Mouse (Mus musculus): ENCODE results near the gene Pgbd5. TPM values are rescaled to one million over a fixed set of nuclear protein-coding genes. Genes with fewer than 3 reads are reported as not detected.
"Not testable (repeated sequence)": the region's sequence is repeated elsewhere in the genome, so short reads cannot be mapped to it uniquely, and the experiment has no call there.

Gene Pgbd5
- polyA plus RNA-seq, 1 experiment, result 0.13 TPM

DNA sequence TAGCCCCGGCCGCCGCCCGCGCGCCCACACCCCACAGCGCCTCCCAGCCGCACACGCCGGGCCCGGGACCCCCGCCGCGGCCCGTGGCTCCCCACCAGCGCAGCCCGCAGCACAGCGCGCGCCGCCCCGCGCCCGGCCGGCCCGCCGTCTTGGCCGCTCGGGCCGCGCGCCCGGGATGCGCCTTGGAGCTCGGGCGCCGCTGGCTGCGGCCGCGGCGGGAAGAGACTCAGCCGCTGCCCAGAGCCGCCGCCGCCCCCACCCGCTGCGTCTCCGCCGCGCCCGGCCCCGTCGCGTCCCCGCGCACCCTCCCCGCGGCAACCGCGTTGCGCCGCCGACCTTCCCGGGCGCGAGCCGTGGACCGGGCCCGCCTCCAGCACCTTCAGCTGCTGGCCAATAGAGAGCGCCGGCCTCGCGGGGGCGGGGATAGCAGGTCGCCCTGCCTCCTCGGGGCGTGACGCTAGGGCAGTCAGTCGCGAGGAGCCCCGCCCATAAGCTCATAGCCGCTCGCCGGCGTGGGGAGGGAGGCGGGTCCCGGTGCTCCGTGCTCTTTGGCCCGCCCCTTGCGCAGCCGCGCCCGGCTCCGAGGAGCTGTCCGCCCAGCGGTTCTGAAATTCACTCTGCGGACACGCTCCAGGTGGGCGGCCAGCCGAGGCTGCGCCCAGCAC, 5.2 kb downstream of the Pgbd5 start:
- Histone ChIP-seq H3K4me1 (peaks cover 17% of the 10 kb centered on the region), H3K9me3 (no peaks in the 10 kb centered on the region), H3K36me3 (replicated peaks; ENCODE audit: low read length) (no peaks in the 10 kb centered on the region), H3K27me3 (replicated peaks) (peaks cover 65% of the 10 kb centered on the region), H3K4me3 (replicated peaks) (peak overlapping the region; percentile 89)
- no peak for TF ChIP-seq GATA1 (IDR thresholded peaks at IDR 0.05; ENCODE audit: borderline replicate concordance, low read length)
- no peak for TF ChIP-seq FLI1 (IDR thresholded peaks at IDR 0.05; ENCODE audit: low read length)

DNA sequence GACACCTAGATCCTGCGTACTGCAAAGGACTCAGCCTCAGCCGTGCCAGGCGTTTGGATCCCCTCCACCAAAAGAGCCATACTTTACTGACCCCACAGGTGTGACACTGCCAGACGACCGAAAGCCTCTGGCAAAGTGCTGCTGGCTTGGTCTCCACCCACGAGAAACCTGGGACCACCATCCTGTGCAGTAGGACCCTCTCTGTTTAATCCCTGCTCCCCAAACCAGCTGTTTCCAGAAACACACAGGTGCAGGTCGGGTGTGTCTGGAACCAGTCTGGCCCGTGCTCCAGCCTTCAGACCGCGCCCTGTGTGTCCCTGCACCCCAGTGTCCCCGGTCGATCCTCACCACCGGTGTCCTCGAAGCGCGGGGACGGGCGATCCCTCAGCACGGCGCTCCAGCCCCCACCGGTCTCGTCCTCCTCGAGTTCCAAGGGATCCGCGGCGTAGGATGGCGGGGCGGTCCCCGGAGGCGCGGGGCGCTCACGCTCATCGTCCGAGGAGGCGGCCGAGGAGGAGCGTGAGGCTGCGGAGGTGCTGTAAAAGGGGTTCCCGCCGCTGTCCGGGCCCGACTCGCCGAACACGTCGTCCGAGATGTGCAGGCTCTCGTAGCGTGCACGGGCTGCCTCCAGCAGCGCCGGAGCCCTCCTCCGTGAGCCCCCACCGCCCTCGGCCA, 5.9 kb downstream of the Pgbd5 start:
- no peaks in the 10 kb centered on the region for H3K36me3 ChIP-seq (replicated peaks; ENCODE audit: low read length)
- H3K27me3 ChIP-seq (replicated peaks), result peaks cover 66% of the 10 kb centered on the region
- TF ChIP-seq GATA1 (IDR thresholded peaks at IDR 0.05; ENCODE audit: borderline replicate concordance, low read length) (no peak), FLI1 (IDR thresholded peaks at IDR 0.05; ENCODE audit: low read length) (no peak)
- H3K9me3 ChIP-seq, result no peaks in the 10 kb centered on the region
- H3K4me1 ChIP-seq, result peaks cover 17% of the 10 kb centered on the region
- peak overlapping the region; percentile 89 for H3K4me3 ChIP-seq (replicated peaks)

DNA sequence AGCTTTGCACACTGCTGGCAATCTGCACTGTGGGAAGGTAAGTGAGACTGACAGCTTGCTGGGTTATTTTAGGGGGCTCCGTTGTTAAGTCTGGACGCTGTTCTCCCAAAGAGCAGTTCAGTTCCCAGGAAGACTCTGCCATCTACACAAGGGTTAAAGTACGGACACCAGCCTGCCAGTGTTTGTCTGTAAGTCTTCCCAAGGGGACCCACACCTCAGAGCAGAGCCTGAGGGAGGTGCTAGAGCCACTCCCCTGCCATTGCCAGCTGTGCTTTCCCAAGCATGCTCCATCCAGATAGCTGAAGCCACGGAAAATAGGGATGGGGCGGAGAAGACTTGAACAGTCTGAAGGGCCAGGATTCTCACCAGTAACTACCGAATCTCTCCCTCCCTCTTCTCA, 8.6 kb downstream of the Pgbd5 start:
- Histone ChIP-seq H3K4me1 (peaks cover 17% of the 10 kb centered on the region), H3K4me3 (replicated peaks) (no peak overlapping the region), H3K27me3 (replicated peaks) (peaks cover 73% of the 10 kb centered on the region), H3K36me3 (replicated peaks; ENCODE audit: low read length) (no peaks in the 10 kb centered on the region), H3K9me3 (no peaks in the 10 kb centered on the region)
- TF ChIP-seq GATA1 (IDR thresholded peaks at IDR 0.05; ENCODE audit: borderline replicate concordance, low read length) (no peak), FLI1 (IDR thresholded peaks at IDR 0.05; ENCODE audit: low read length) (no peak)

DNA sequence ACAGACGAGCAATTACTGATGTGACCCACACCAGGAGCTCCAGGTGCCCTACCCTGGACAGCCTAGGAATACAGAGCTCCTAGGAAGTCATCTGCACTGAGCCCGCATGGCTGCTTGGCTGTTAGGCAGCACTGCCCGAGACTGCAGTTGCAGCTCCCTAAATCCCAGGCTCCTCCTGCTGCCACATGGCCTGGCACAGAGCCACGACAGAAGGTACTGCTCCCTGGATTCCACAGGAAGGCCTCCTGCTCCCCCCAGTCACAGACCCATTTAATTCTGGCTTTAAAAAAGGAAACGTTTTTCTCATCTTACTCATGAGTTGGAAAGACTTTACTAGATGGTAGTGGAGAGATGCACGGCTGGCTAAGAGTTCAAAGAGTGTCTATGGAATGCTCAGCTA, 10.0 kb downstream of the Pgbd5 start:
- peaks cover 64% of the 10 kb centered on the region for H3K27me3 ChIP-seq (replicated peaks)
- peaks cover 13% of the 10 kb centered on the region for H3K4me1 ChIP-seq
- H3K4me3 ChIP-seq (replicated peaks), result no peak overlapping the region
- TF ChIP-seq FLI1 (IDR thresholded peaks at IDR 0.05; ENCODE audit: low read length), result no peak
- no peak for TF ChIP-seq GATA1 (IDR thresholded peaks at IDR 0.05; ENCODE audit: borderline replicate concordance, low read length)
- H3K9me3 ChIP-seq, result no peaks in the 10 kb centered on the region
- no peaks in the 10 kb centered on the region for H3K36me3 ChIP-seq (replicated peaks; ENCODE audit: low read length)

DNA sequence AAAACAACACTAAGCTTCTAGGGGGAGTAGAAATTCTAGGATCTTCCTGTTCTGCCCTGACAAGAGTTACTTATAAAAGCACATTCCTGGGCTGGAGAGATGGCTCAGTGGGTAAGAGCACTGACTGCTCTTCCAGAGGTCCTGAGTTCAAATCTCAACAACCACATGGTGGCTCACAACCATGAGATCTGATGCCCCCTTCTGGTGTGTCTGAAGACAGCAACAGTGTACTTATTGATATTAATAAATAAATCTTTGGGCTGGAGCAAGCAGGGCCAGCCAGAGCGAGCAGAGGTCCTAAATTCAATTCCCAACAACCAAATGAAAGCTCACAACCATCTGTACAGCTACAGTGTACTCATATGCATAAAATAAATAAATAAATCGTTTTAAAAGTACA, 10.7 kb downstream of the Pgbd5 start:
- H3K27me3 ChIP-seq (replicated peaks), result peaks cover 60% of the 10 kb centered on the region

DNA sequence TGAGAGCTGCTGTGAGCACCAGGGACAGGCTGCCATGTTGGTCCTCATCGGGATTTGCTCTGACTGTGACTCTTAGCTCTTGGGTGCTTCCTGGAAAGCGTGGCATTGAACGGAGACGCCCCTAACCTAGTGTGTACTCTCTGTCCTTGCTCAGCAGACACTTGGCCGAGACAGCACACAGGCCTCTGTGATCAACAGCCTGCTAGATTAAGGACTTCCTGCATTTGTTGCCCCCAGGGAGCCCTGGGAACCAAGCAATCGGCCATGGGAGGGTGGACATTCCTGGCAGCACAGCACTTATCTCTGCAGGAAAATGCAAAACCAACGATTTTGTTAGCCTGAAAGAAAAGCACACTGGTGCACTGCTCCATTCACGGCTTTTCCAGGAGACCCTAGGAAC, 18.0 kb downstream of the Pgbd5 start:
- no peaks in the 10 kb centered on the region for H3K9me3 ChIP-seq
- TF ChIP-seq GATA1 (IDR thresholded peaks at IDR 0.05; ENCODE audit: borderline replicate concordance, low read length), result no peak
- TF ChIP-seq FLI1 (IDR thresholded peaks at IDR 0.05; ENCODE audit: low read length), result no peak
- no peak overlapping the region for H3K4me3 ChIP-seq (replicated peaks)
- no peaks in the 10 kb centered on the region for H3K36me3 ChIP-seq (replicated peaks; ENCODE audit: low read length)
- H3K4me1 ChIP-seq, result peaks cover 4% of the 10 kb centered on the region
- peaks cover 49% of the 10 kb centered on the region for H3K27me3 ChIP-seq (replicated peaks)

More for the DNA sequence above, 10.7 kb downstream of the Pgbd5 start:
- not testable (repeated sequence) for H3K36me3 ChIP-seq (replicated peaks; ENCODE audit: low read length); H3K4me3 ChIP-seq (replicated peaks); H3K4me1 ChIP-seq; H3K9me3 ChIP-seq

DNA sequence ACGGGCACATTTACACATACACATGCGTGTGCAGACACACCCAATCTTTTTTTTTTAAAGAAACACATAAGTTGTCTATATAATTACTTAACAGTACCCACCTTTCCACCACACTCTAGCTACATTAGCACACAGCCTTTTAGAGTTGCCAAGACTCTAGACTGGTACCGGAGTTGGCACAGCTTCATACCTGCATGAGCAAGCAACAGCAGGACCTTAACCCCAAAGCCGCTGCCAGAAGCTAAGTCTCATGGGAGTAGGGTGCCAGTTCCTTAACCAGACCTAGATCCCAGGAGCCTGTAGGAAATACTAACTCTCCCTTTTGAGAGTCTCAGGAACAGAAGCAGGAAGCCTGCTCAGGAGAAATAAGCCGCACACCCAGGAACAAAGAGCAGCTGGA, 20.5 kb downstream of the Pgbd5 start:
- Histone ChIP-seq H3K36me3 (replicated peaks; ENCODE audit: low read length) (no peaks in the 10 kb centered on the region), H3K4me1 (peaks cover 4% of the 10 kb centered on the region), H3K27me3 (replicated peaks) (peaks cover 54% of the 10 kb centered on the region), H3K4me3 (replicated peaks) (no peak overlapping the region), H3K9me3 (no peaks in the 10 kb centered on the region)
- TF ChIP-seq GATA1 (IDR thresholded peaks at IDR 0.05; ENCODE audit: borderline replicate concordance, low read length) (no peak), FLI1 (IDR thresholded peaks at IDR 0.05; ENCODE audit: low read length) (no peak)

DNA sequence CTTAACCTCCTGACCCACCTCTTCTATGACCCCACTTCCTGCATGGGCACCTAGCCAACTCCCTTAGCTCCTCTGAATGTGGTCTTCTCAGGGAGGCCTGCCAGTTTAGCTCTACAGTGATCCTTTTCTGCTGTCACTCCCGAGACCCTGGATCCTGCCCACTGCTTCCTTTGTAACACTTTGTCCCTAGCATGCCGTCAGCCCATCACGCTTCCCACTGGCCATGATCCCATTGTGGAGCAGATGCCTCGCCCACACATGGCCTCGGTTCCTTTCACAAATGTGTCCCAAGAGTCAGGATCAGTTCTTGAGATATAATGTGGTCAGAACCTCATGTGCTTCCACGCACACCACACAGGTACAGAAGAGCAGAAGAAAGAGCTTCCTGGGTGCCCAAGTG, 21.3 kb downstream of the Pgbd5 start:
- Histone ChIP-seq H3K9me3 (no peaks in the 10 kb centered on the region), H3K4me1 (peaks cover 4% of the 10 kb centered on the region), H3K36me3 (replicated peaks; ENCODE audit: low read length) (no peaks in the 10 kb centered on the region), H3K4me3 (replicated peaks) (no peak overlapping the region), H3K27me3 (replicated peaks) (peaks cover 53% of the 10 kb centered on the region)
- TF ChIP-seq GATA1 (IDR thresholded peaks at IDR 0.05; ENCODE audit: borderline replicate concordance, low read length) (no peak), FLI1 (IDR thresholded peaks at IDR 0.05; ENCODE audit: low read length) (no peak)

DNA sequence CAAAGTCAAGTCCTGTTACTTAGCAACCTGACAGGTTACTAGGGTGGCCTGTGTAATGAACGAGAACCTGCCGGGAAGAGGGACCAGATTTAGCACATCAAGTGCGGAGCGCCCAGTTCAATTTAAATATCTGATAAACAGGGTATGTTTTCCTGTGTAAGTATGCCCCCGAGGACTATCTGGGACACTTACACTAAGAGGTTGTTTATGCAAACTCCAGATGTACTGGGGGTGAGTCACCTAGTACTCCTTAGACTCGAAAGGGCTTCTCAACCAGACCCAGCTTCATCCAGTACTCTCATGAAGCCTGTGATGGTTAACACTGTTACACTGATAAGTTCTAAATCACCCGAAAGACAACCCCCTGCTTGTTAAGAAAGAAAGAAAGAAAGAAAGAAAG, 22.8 kb downstream of the Pgbd5 start:
- H3K4me3 ChIP-seq (replicated peaks), result no peak overlapping the region
- peaks cover 4% of the 10 kb centered on the region for H3K4me1 ChIP-seq
- TF ChIP-seq FLI1 (IDR thresholded peaks at IDR 0.05; ENCODE audit: low read length) (no peak), GATA1 (IDR thresholded peaks at IDR 0.05; ENCODE audit: borderline replicate concordance, low read length) (no peak)
- H3K36me3 ChIP-seq (replicated peaks; ENCODE audit: low read length), result no peaks in the 10 kb centered on the region
- peaks cover 55% of the 10 kb centered on the region for H3K27me3 ChIP-seq (replicated peaks)
- H3K9me3 ChIP-seq, result no peaks in the 10 kb centered on the region

DNA sequence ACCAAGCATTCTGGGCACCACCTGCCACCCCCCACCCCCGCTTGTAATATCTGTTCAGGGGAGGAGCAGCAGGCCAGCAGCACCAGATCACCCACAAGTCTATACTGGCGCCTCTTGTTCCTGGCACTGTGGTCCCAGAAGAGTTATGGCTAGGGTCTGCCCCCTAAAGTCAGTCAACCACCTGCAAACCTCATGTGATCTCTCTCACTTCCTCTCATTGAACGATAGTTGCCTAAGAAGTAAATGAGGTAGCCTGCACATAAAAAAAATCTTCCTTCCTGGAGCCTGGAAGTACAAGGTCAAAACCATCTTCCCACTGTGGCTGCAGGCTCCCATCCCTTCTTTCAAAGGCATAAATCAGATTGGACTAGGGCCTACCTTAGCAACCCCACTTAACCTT, 23.7 kb downstream of the Pgbd5 start:
- Histone ChIP-seq H3K36me3 (replicated peaks; ENCODE audit: low read length) (no peaks in the 10 kb centered on the region), H3K4me1 (no peaks in the 10 kb centered on the region)
- TF ChIP-seq GATA1 (IDR thresholded peaks at IDR 0.05; ENCODE audit: borderline replicate concordance, low read length) (no peak), FLI1 (IDR thresholded peaks at IDR 0.05; ENCODE audit: low read length) (no peak)

More for the DNA sequence above, 23.7 kb downstream of the Pgbd5 start:
- Histone ChIP-seq H3K27me3 (replicated peaks) (peaks cover 52% of the 10 kb centered on the region), H3K4me3 (replicated peaks) (no peak overlapping the region), H3K9me3 (no peaks in the 10 kb centered on the region)
